Mouse (Mus musculus) brown adipose tissue, adult 24 weeks (tissue): Measurements from ENCODE around the gene Sh3gl1. TPM values are rescaled to one million over a fixed set of nuclear protein-coding genes. Genes with fewer than 3 reads are reported as not detected.

Source experiments
- H3K27ac ChIP-seq: fragments of 200-500 bp; replicated peaks from 2 replicates; pipeline ENCODE4 v1.5.1; 2012; ENCODE audit warnings: low read depth, mild to moderate bottlenecking, low read length
- H3K4me1 ChIP-seq: fragments of 200-500 bp; 2 replicates; pipeline ENCODE4 v1.6.1; 2012; ENCODE audit warnings: low read length, mixed read lengths; ENCODE audit not compliant: control insufficient read depth, insufficient read depth, insufficient read length
- H3K4me3 ChIP-seq: fragments of 200-500 bp; 2 replicates; pipeline ENCODE4 v1.5.1; 2012; ENCODE audit warnings: low read depth, mild to moderate bottlenecking, low read length, moderate library complexity; ENCODE audit not compliant: insufficient read depth
- polyA plus RNA-seq: library from polyadenylated mRNA; stranded (reverse); fragments of >200 nt; gene quantifications from 2 replicates; pipeline ENCODE4 v1.2.4, GENCODE M21; 2012; ENCODE audit not compliant: missing spikeins, insufficient read depth, insufficient read length

Sh3gl1 gene
- polyA plus RNA-seq, 1 experiment, result 14.0 TPM

GRCm38 (mm10) chr17:56057381-56058120, 21.1 kb upstream of the Sh3gl1 start:
- no peaks in the 10 kb centered on the region for H3K4me1 ChIP-seq
- 0 out of 2 replicates have a peak overlapping the region, but pooled peaks have one; percentile 3 for H3K4me3 ChIP-seq
- peak overlapping the region; percentile 56 for H3K27ac ChIP-seq

GRCm38 (mm10) chr17:56055945-56056678, 19.7 kb upstream of the Sh3gl1 start:
- Histone ChIP-seq H3K4me1 (no peaks in the 10 kb centered on the region), H3K27ac (no peak overlapping the region), H3K4me3 (no peak overlapping the region)

- Histone ChIP-seq H3K4me1 (no peaks in the 10 kb centered on the region), H3K27ac (no peak overlapping the region), H3K4me3 (no peak overlapping the region)
These were observed 18.5 kb upstream of the Sh3gl1 start for GRCm38 (mm10) chr17:56054938-56055337.

GRCm38 (mm10) chr17:56051369-56051768, 14.9 kb upstream of the Sh3gl1 start:
- H3K4me1 ChIP-seq, result no peaks in the 10 kb centered on the region
- no peak overlapping the region for H3K27ac ChIP-seq
- no peak overlapping the region for H3K4me3 ChIP-seq

- no peak overlapping the region for H3K27ac ChIP-seq
- peak overlapping the region; percentile 44 for H3K4me3 ChIP-seq
- H3K4me1 ChIP-seq, result no peaks in the 10 kb centered on the region
These were observed 4.4 kb upstream of the Sh3gl1 start for GRCm38 (mm10) chr17:56040857-56041163.

- Histone ChIP-seq H3K4me1 (no peaks in the 10 kb centered on the region; the same call in 1 of the 2 replicates), H3K27ac (no peak within 1 kb of the TSS), H3K4me3 (peak within 1 kb of the TSS; percentile 44)
These were observed 3.8 kb upstream of the Sh3gl1 start, which contains the start of gene Chaf1a for GRCm38 (mm10) chr17:56040030-56040856. Chaf1a (plus strand) TSS chr17:56040439.

GRCm38 (mm10) chr17:56039345-56039744, 2.9 kb upstream of the Sh3gl1 start:
- Histone ChIP-seq H3K4me1 (peaks cover 3% of the 10 kb centered on the region), H3K4me3 (peak overlapping the region; percentile 29; the same call in 1 of the 2 replicates), H3K27ac (no peak overlapping the region)

GRCm38 (mm10) chr17:56038583-56039261, 2.3 kb upstream of the Sh3gl1 start:
- H3K4me1 ChIP-seq, result peaks cover 9% of the 10 kb centered on the region
- no peak overlapping the region for H3K4me3 ChIP-seq
- no peak overlapping the region for H3K27ac ChIP-seq

- Histone ChIP-seq H3K27ac (peak overlapping the region; percentile 18; the same call in 1 of the 2 replicates), H3K4me3 (peak overlapping the region; percentile 50), H3K4me1 (peaks cover 9% of the 10 kb centered on the region)
These were observed 459 bp upstream of the Sh3gl1 start for GRCm38 (mm10) chr17:56036901-56037287.

GRCm38 (mm10) chr17:56035216-56035615, 1.2 kb downstream of the Sh3gl1 start:
- H3K27ac ChIP-seq, result no peak overlapping the region
- peak overlapping the region; percentile 15 for H3K4me3 ChIP-seq
- peaks cover 16% of the 10 kb centered on the region for H3K4me1 ChIP-seq

- peaks cover 19% of the 10 kb centered on the region for H3K4me1 ChIP-seq
- peak overlapping the region; percentile 15 for H3K4me3 ChIP-seq
- H3K27ac ChIP-seq, result 0 out of 2 replicates have a peak overlapping the region, but pooled peaks have one; percentile 5
These were observed 1.7 kb downstream of the Sh3gl1 start for GRCm38 (mm10) chr17:56034726-56035100.

- Histone ChIP-seq H3K4me3 (peak overlapping the region; percentile 15; the same call in 1 of the 2 replicates), H3K27ac (no peak overlapping the region), H3K4me1 (peaks cover 23% of the 10 kb centered on the region)
These were observed 2.3 kb downstream of the Sh3gl1 start for GRCm38 (mm10) chr17:56034040-56034725.

- no peak overlapping the region for H3K27ac ChIP-seq
- H3K4me3 ChIP-seq, result no peak overlapping the region
- peaks cover 27% of the 10 kb centered on the region for H3K4me1 ChIP-seq
These were observed 3.6 kb downstream of the Sh3gl1 start for GRCm38 (mm10) chr17:56032831-56033230.

- Histone ChIP-seq H3K27ac (no peak overlapping the region), H3K4me1 (peaks cover 33% of the 10 kb centered on the region)
These were observed 4.2 kb downstream of the Sh3gl1 start for GRCm38 (mm10) chr17:56032127-56032733.

More at GRCm38 (mm10) chr17:56032127-56032733, 4.2 kb downstream of the Sh3gl1 start:
- H3K4me3 ChIP-seq, result no peak overlapping the region
